Mouse (Mus musculus): ENCODE measurements at regions not wholly inside any gene's neighbourhood (a gene's known extent, or its start where the extent isn't known, plus 50 kb on each side); places are given as distances from the start of the nearest gene placed in this dataset.
"Not testable (repeated sequence)": the region's sequence is repeated elsewhere in the genome, so short reads cannot be mapped to it uniquely, and the experiment has no call there.

DNA sequence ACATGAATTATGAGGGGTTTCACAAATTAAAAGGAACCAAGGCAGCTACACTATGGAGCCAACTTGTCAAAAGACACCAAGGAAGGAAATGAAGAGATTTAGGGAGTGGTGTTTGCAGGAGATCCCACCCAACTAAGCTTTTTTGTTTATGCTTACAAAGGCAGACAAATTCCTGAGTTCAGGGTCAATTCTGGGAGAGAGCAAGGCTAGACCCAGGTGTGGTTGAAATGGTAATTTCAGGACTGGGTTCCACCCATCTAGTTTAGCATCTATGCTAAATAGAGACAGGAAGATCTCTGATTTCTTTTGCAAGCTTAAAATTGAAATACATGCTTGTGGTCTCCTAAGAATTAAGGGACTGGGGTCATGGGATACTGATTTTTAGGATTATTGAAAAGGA is 286.0 kb upstream of the Pcdh17 start:
- H3K36me3 ChIP-seq (ENCODE audit: control insufficient read depth, insufficient read depth, low read length) = no peaks in the 10 kb centered on the region
- no peak overlapping the region for H3K27ac ChIP-seq (ENCODE audit: low read length)
- ATAC-seq = no peak
- no peaks in the 10 kb centered on the region for H3K4me1 ChIP-seq (ENCODE audit: control insufficient read depth, insufficient read depth, low read length)
- H3K4me3 ChIP-seq (ENCODE audit: low read length) = no peak overlapping the region
- H3K27me3 ChIP-seq (replicated peaks; ENCODE audit: control insufficient read depth, insufficient read depth, low read length) = no peaks in the 10 kb centered on the region
- no peak overlapping the region for H3K9ac ChIP-seq (ENCODE audit: low read depth, low read length)
- no peaks in the 10 kb centered on the region for H3K9me3 ChIP-seq (ENCODE audit: control insufficient read depth, low read length)
- no peak overlapping the region for H3K4me2 ChIP-seq (ENCODE audit: low read depth, low read length)

DNA sequence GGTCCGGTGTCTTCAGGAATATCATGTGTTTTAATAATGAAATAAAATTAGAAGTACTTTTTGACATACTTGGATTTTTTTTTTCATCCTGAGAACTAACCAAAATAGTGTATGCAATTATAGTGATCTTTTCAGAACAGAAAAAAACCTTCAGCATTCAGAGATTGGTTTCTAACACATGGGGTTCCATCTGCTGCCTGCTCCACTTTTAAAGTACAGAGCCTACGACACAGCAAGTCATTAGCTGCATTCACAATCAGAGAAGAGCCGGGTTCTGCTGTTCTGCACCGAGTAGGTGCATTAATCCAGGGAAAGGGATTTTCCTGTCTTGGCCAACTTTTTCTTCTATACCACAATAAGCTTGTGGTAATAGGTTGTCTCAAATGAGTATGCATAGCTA is 267.9 kb upstream of the Pcdh17 start:
- Histone ChIP-seq H3K4me3 (ENCODE audit: low read length) (no peak overlapping the region), H3K4me2 (ENCODE audit: low read depth, low read length) (no peak overlapping the region), H3K4me1 (ENCODE audit: control insufficient read depth, insufficient read depth, low read length) (no peaks in the 10 kb centered on the region), H3K36me3 (ENCODE audit: control insufficient read depth, insufficient read depth, low read length) (no peaks in the 10 kb centered on the region), H3K27me3 (replicated peaks; ENCODE audit: control insufficient read depth, insufficient read depth, low read length) (no peaks in the 10 kb centered on the region), H3K9me3 (ENCODE audit: control insufficient read depth, low read length) (no peaks in the 10 kb centered on the region), H3K27ac (ENCODE audit: low read length) (no peak overlapping the region), H3K9ac (ENCODE audit: low read depth, low read length) (no peak overlapping the region)
- 82% methylated on average over 4 of the region's 4 CpGs for WGBS
- no peak for ATAC-seq

DNA sequence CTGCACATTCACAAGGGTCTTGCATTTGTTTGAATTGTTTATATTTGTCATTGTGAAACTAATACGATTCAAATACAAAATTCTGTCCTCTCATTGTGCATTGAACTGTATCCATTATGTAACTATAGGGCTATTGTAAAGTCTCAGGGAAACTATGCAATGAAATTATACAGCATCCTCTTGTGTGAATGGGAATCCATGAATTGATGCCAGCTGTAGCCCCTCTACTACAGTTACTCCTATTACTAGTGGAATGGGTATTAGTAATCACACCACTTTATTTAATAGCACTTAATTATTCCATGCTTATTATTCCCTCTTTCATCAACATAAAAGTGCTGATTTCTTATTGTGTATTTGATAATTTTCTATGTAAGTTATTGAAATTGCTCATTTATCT is 232.4 kb upstream of the Pcdh17 start:
- WGBS = 85% methylated on average over 1 of the region's 1 CpGs
- no peak overlapping the region for H3K4me3 ChIP-seq (ENCODE audit: low read length)
- ATAC-seq = no peak

GRCm38 (mm10) chr14:84222996-84223395 is 220.4 kb upstream of the Pcdh17 start:
- Histone ChIP-seq H3K4me3 (ENCODE audit: low read length) (no peak overlapping the region), H3K9ac (ENCODE audit: low read depth, low read length) (no peak overlapping the region), H3K36me3 (ENCODE audit: control insufficient read depth, insufficient read depth, low read length) (no peaks in the 10 kb centered on the region), H3K4me2 (ENCODE audit: low read depth, low read length) (no peak overlapping the region), H3K27ac (ENCODE audit: low read length) (no peak overlapping the region), H3K4me1 (ENCODE audit: control insufficient read depth, insufficient read depth, low read length) (no peaks in the 10 kb centered on the region), H3K27me3 (replicated peaks; ENCODE audit: control insufficient read depth, insufficient read depth, low read length) (no peaks in the 10 kb centered on the region), H3K9me3 (ENCODE audit: control insufficient read depth, low read length) (no peaks in the 10 kb centered on the region)
- 61% methylated on average over 1 of the region's 1 CpGs for WGBS
- no peak for ATAC-seq

More for the DNA sequence above, 232.4 kb upstream of the Pcdh17 start:
- no peak overlapping the region for H3K9ac ChIP-seq (ENCODE audit: low read depth, low read length)
- H3K9me3 ChIP-seq (ENCODE audit: control insufficient read depth, low read length) = no peaks in the 10 kb centered on the region
- H3K4me1 ChIP-seq (ENCODE audit: control insufficient read depth, insufficient read depth, low read length) = no peaks in the 10 kb centered on the region
- H3K27ac ChIP-seq (ENCODE audit: low read length) = no peak overlapping the region
- H3K36me3 ChIP-seq (ENCODE audit: control insufficient read depth, insufficient read depth, low read length) = no peaks in the 10 kb centered on the region
- no peaks in the 10 kb centered on the region for H3K27me3 ChIP-seq (replicated peaks; ENCODE audit: control insufficient read depth, insufficient read depth, low read length)
- no peak overlapping the region for H3K4me2 ChIP-seq (ENCODE audit: low read depth, low read length)

GRCm38 (mm10) chr14:84223924-84224323 is 219.4 kb upstream of the Pcdh17 start:
- no peaks in the 10 kb centered on the region for H3K36me3 ChIP-seq (ENCODE audit: control insufficient read depth, insufficient read depth, low read length)
- no peak overlapping the region for H3K27ac ChIP-seq (ENCODE audit: low read length)
- no peaks in the 10 kb centered on the region for H3K4me1 ChIP-seq (ENCODE audit: control insufficient read depth, insufficient read depth, low read length)
- no peak overlapping the region for H3K4me3 ChIP-seq (ENCODE audit: low read length)
- no peak overlapping the region for H3K9ac ChIP-seq (ENCODE audit: low read depth, low read length)
- no peak for ATAC-seq
- 82% methylated on average over 2 of the region's 2 CpGs for WGBS
- no peak overlapping the region for H3K4me2 ChIP-seq (ENCODE audit: low read depth, low read length)
- H3K9me3 ChIP-seq (ENCODE audit: control insufficient read depth, low read length) = no peaks in the 10 kb centered on the region
- no peaks in the 10 kb centered on the region for H3K27me3 ChIP-seq (replicated peaks; ENCODE audit: control insufficient read depth, insufficient read depth, low read length)

- not testable (repeated sequence) for ATAC-seq; H3K27ac ChIP-seq (ENCODE audit: low read length); H3K36me3 ChIP-seq (ENCODE audit: control insufficient read depth, insufficient read depth, low read length); H3K4me3 ChIP-seq (ENCODE audit: low read length); H3K4me2 ChIP-seq (ENCODE audit: low read depth, low read length); H3K4me1 ChIP-seq (ENCODE audit: control insufficient read depth, insufficient read depth, low read length); H3K9ac ChIP-seq (ENCODE audit: low read depth, low read length); H3K9me3 ChIP-seq (ENCODE audit: control insufficient read depth, low read length); H3K27me3 ChIP-seq (replicated peaks; ENCODE audit: control insufficient read depth, insufficient read depth, low read length)
- 72% methylated on average over 1 of the region's 1 CpGs for WGBS
Measured at GRCm38 (mm10) chr14:84248006-84248405, 195.4 kb upstream of the Pcdh17 start.

DNA sequence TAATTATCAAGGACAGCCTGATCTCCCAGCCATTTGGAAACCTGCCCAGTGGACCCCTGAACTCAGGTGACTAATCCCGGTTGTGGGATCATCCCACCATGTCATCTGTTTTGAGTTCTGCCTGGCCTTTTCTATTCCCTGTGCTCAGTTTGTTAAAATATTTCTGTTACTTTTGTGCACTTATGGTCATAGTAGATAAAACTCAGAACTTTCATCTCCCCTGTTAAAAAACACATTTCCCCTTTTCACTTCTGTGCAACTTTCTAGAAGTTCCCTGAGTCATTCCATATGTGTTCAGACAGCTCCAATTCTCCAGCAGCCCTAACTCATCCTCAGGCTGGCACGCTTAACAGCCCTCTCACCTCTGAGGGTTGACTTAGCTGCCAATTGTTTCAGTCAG is 190.8 kb upstream of the Pcdh17 start:
- no peak for ATAC-seq
- no peak overlapping the region for H3K4me3 ChIP-seq (ENCODE audit: low read length)
- no peaks in the 10 kb centered on the region for H3K4me1 ChIP-seq (ENCODE audit: control insufficient read depth, insufficient read depth, low read length)
- H3K27ac ChIP-seq (ENCODE audit: low read length) = no peak overlapping the region
- no peaks in the 10 kb centered on the region for H3K27me3 ChIP-seq (replicated peaks; ENCODE audit: control insufficient read depth, insufficient read depth, low read length)
- 72% methylated on average over 2 of the region's 2 CpGs for WGBS
- H3K4me2 ChIP-seq (ENCODE audit: low read depth, low read length) = no peak overlapping the region
- no peak overlapping the region for H3K9ac ChIP-seq (ENCODE audit: low read depth, low read length)
- no peaks in the 10 kb centered on the region for H3K9me3 ChIP-seq (ENCODE audit: control insufficient read depth, low read length)
- H3K36me3 ChIP-seq (ENCODE audit: control insufficient read depth, insufficient read depth, low read length) = no peaks in the 10 kb centered on the region

GRCm38 (mm10) chr14:84257671-84258070 is 185.7 kb upstream of the Pcdh17 start:
- H3K9me3 ChIP-seq (ENCODE audit: control insufficient read depth, low read length) = no peaks in the 10 kb centered on the region
- no peak for ATAC-seq
- 61% methylated on average over 1 of the region's 1 CpGs for WGBS

DNA sequence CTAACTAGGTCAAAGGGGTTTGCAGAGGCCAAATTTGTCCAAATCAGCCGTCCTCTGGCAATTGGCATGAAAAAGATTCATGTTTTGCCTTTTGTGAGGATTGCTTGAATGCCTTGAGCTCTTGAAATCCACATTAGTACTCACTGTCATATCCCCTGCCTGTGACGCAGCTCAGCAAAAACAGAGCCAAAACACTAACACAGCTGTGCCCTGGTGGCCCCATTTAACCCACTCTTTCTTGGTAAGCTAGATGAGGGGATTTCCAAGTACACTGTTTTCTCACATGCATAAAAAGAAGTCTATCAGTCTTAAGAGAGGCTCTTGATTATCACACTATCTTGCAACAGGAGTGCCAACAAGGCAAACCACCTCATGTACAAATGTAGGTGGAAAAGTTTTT is 184.7 kb upstream of the Pcdh17 start:
- no peak overlapping the region for H3K4me3 ChIP-seq (ENCODE audit: low read length)
- H3K27ac ChIP-seq (ENCODE audit: low read length) = no peak overlapping the region
- no peak for ATAC-seq
- H3K4me1 ChIP-seq (ENCODE audit: control insufficient read depth, insufficient read depth, low read length) = no peaks in the 10 kb centered on the region
- no peaks in the 10 kb centered on the region for H3K27me3 ChIP-seq (replicated peaks; ENCODE audit: control insufficient read depth, insufficient read depth, low read length)
- H3K36me3 ChIP-seq (ENCODE audit: control insufficient read depth, insufficient read depth, low read length) = no peaks in the 10 kb centered on the region
- H3K4me2 ChIP-seq (ENCODE audit: low read depth, low read length) = no peak overlapping the region
- WGBS = 56% methylated on average over 2 of the region's 2 CpGs
- H3K9ac ChIP-seq (ENCODE audit: low read depth, low read length) = no peak overlapping the region
- no peaks in the 10 kb centered on the region for H3K9me3 ChIP-seq (ENCODE audit: control insufficient read depth, low read length)

More at GRCm38 (mm10) chr14:84257671-84258070, 185.7 kb upstream of the Pcdh17 start:
- Histone ChIP-seq H3K36me3 (ENCODE audit: control insufficient read depth, insufficient read depth, low read length) (no peaks in the 10 kb centered on the region), H3K9ac (ENCODE audit: low read depth, low read length) (no peak overlapping the region), H3K4me2 (ENCODE audit: low read depth, low read length) (no peak overlapping the region), H3K4me1 (ENCODE audit: control insufficient read depth, insufficient read depth, low read length) (no peaks in the 10 kb centered on the region), H3K4me3 (ENCODE audit: low read length) (no peak overlapping the region), H3K27me3 (replicated peaks; ENCODE audit: control insufficient read depth, insufficient read depth, low read length) (no peaks in the 10 kb centered on the region), H3K27ac (ENCODE audit: low read length) (no peak overlapping the region)

DNA sequence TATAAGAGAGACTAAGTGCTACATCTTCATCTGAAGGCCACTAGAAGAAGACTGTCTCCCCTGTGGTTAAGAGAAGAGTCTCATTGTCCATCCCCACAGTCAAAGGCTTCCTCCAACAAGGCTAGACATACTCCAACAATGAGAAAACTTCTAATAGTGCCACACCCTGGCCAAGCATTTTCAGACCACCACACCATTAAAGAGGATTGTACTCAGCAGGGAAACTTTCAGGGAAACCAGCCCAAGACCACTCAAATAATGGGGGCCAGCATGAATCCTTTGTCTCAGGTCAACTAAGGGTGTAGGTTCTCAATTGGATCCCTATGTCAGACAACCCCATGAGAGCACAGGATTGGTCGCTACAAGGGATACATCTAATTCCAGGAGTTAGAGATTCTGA is 179.4 kb upstream of the Pcdh17 start:
- ATAC-seq = no peak
- WGBS = 82% methylated on average over 1 of the region's 1 CpGs

More for the DNA sequence above, 179.4 kb upstream of the Pcdh17 start:
- Histone ChIP-seq H3K4me3 (ENCODE audit: low read length) (no peak overlapping the region), H3K4me1 (ENCODE audit: control insufficient read depth, insufficient read depth, low read length) (no peaks in the 10 kb centered on the region), H3K9me3 (ENCODE audit: control insufficient read depth, low read length) (no peaks in the 10 kb centered on the region), H3K27ac (ENCODE audit: low read length) (no peak overlapping the region), H3K36me3 (ENCODE audit: control insufficient read depth, insufficient read depth, low read length) (no peaks in the 10 kb centered on the region), H3K27me3 (replicated peaks; ENCODE audit: control insufficient read depth, insufficient read depth, low read length) (no peaks in the 10 kb centered on the region), H3K4me2 (ENCODE audit: low read depth, low read length) (no peak overlapping the region), H3K9ac (ENCODE audit: low read depth, low read length) (no peak overlapping the region)

Measured in intestine, embryonic 16.5 days (tissue).